8 mouse cellular contexts compared by ENCODE assay signal in the genomic region with DNA sequence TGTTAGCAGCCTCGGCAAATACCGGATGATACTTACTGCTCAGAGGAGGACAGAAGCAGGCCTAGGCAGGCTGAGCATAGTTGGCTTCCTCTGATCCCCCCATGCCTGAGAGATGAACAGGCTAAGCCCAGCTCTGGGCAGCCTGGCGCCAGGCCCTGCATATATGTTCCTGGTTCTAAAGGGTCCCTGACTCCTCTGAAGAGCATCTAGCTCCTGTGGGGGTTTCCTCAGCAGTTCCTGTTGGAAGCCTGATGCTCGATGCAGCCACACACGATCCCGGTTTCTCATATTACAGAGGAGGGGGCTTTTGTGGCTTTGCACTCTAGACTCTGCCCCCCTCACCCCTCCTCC. TPM values are rescaled to one million over a fixed set of nuclear protein-coding genes. Genes with fewer than 3 reads are reported as not detected.
DNase-seq lines count a peak whose midpoint lies in the region; ATAC-seq and TF ChIP-seq lines count a peak whose summit lies in the region.

No protein-coding gene starts in this region.

- ATAC-seq in heart, embryonic 11.5 days (replicated peaks; ENCODE audit: insufficient number of reproducible peaks, low FRiP score, low TSS enrichment): no peak
- peak; percentile 16; the same call in 1 of the 2 replicates for ATAC-seq in forebrain, embryonic 14.5 days
- no peak for ATAC-seq in liver, postnatal 0 days

- H3K36me3 ChIP-seq in heart, embryonic 11.5 days (ENCODE audit: control insufficient read depth, insufficient read depth, low read length): no peaks in the 10 kb centered on the region
- H3K36me3 ChIP-seq in CH12.LX (replicated peaks in 1 of 2; ENCODE audit: control insufficient read depth in 1 of 2, insufficient read depth in 1 of 2, low read length in 1 of 2): no peaks in the 10 kb centered on the region
- peaks cover 12% of the 10 kb centered on the region; the same call in 1 of the 2 replicates for H3K36me3 ChIP-seq in forebrain, embryonic 14.5 days (ENCODE audit: control insufficient read depth, insufficient read depth, low read length)
- no peaks in the 10 kb centered on the region for H3K36me3 ChIP-seq in liver, postnatal 0 days (replicated peaks; ENCODE audit: insufficient read depth, low read length)

- no peak for TF ChIP-seq EP300 in CH12.LX (IDR thresholded peaks at IDR 0.05; ENCODE audit: low read length)
- no peak for TF ChIP-seq EP300 in liver, postnatal 0 days (IDR thresholded peaks at IDR 0.05; ENCODE audit: low read depth)

- no peak overlapping the region for H3K27ac ChIP-seq in heart, embryonic 11.5 days (ENCODE audit: low read depth, low read length)
- no peak overlapping the region for H3K27ac ChIP-seq in CH12.LX (ENCODE audit: insufficient read depth, low read depth)
- peak overlapping the region; percentile 89; the same call in 1 of the 2 replicates for H3K27ac ChIP-seq in forebrain, embryonic 14.5 days (ENCODE audit: low read depth, low read length)
- no peak overlapping the region for H3K27ac ChIP-seq in liver, postnatal 0 days (ENCODE audit: low read depth)

- H3K9me3 ChIP-seq in heart, embryonic 11.5 days (replicated peaks; ENCODE audit: control insufficient read depth, low read length): no peaks in the 10 kb centered on the region
- H3K9me3 ChIP-seq in CH12.LX (replicated peaks; ENCODE audit: low read length): no peaks in the 10 kb centered on the region
- no peaks in the 10 kb centered on the region for H3K9me3 ChIP-seq in forebrain, embryonic 14.5 days (replicated peaks; ENCODE audit: control insufficient read depth, low read length)
- no peaks in the 10 kb centered on the region for H3K9me3 ChIP-seq in liver, postnatal 0 days (ENCODE audit: low read length)

- dilution Hi-C loops in CH12.LX (cut with MboI; ENCODE audit: extremely low pct_ligation_motif_present, extremely low pct_unique_long_range_greater_than_20kb, low sequenced_read_pairs): no loop called here

- intact Hi-C loops in heart, postnatal 36 days (cut with DNase I): no loop called here
- intact Hi-C loops in left cerebral cortex, postnatal 25 days (cut with DNase I): no loop called here

- no peak for DNase-seq in heart, postnatal 36 days
- no peak for DNase-seq in CH12.LX (ENCODE audit: extremely low read depth)
- DNase-seq in forebrain, embryonic 14.5 days (ENCODE audit: low spot score): peak; percentile 33
- DNase-seq in liver, postnatal 0 days: no peak
- no peak for DNase-seq in c-Kit-positive CD71-positive TER-119-positive erythroid progenitor cells, embryonic 14.5 days (ENCODE audit: low spot score)
- no peak for DNase-seq in left cerebral cortex, postnatal 25 days (ENCODE audit: low spot score in 2 of 2)
- DNase-seq in layer of hippocampus, adult 9-11 months: no peak

- no peak overlapping the region for H3K9ac ChIP-seq in heart, embryonic 11.5 days (ENCODE audit: low read depth, low read length)
- no peak overlapping the region for H3K9ac ChIP-seq in CH12.LX (ENCODE audit: insufficient read depth, low read depth)
- peak overlapping the region; percentile 89 for H3K9ac ChIP-seq in forebrain, embryonic 14.5 days (ENCODE audit: low read length)
- H3K9ac ChIP-seq in liver, postnatal 0 days (replicated peaks): no peak overlapping the region

- peaks cover 16% of the 10 kb centered on the region for H3K4me1 ChIP-seq in heart, embryonic 11.5 days (ENCODE audit: control insufficient read depth, insufficient read depth, low read length)
- H3K4me1 ChIP-seq in CH12.LX (ENCODE audit: control insufficient read depth in 1 of 2, insufficient read depth in 2 of 2): peaks cover 14 to 33% of the 10 kb centered on the region in 2 experiments
- H3K4me1 ChIP-seq in forebrain, embryonic 14.5 days (ENCODE audit: control insufficient read depth, insufficient read depth, low read length): peaks cover 38% of the 10 kb centered on the region
- peaks cover 21% of the 10 kb centered on the region for H3K4me1 ChIP-seq in liver, postnatal 0 days (ENCODE audit: insufficient read depth)

- 14% methylated on average over 6 of the region's 6 CpGs for WGBS in heart, embryonic 11.5 days (ENCODE audit: insufficient replicate concordance)
- WGBS in forebrain, embryonic 14.5 days: 13% methylated on average over 6 of the region's 6 CpGs
- WGBS in liver, postnatal 0 days (ENCODE audit: insufficient replicate concordance): 14% methylated on average over 6 of the region's 6 CpGs

- H3K79me2 ChIP-seq in CH12.LX (replicated peaks; ENCODE audit: control insufficient read depth, extremely low read depth, insufficient read depth, poor library complexity, severe bottlenecking): no peaks in the 10 kb centered on the region

- peaks cover 45% of the 10 kb centered on the region for H3K27me3 ChIP-seq in heart, embryonic 11.5 days (ENCODE audit: control insufficient read depth, insufficient read depth, low read length)
- H3K27me3 ChIP-seq in CH12.LX (replicated peaks): peaks cover 20% of the 10 kb centered on the region
- H3K27me3 ChIP-seq in forebrain, embryonic 14.5 days (replicated peaks; ENCODE audit: control insufficient read depth, insufficient read depth, low read length): no peaks in the 10 kb centered on the region
- H3K27me3 ChIP-seq in liver, postnatal 0 days (ENCODE audit: insufficient read depth, low read length): peaks cover 36% of the 10 kb centered on the region

- H3K4me2 ChIP-seq in heart, embryonic 11.5 days: peak overlapping the region; percentile 98
- peak overlapping the region; percentile 48; the same call in 1 of the 2 replicates for H3K4me2 ChIP-seq in CH12.LX (ENCODE audit: insufficient read depth, low read depth, poor library complexity, severe bottlenecking)
- peak overlapping the region; percentile 88 for H3K4me2 ChIP-seq in forebrain, embryonic 14.5 days (ENCODE audit: low read length)
- H3K4me2 ChIP-seq in liver, postnatal 0 days (ENCODE audit: low read depth, low read length): peak overlapping the region; percentile 78; the same call in 1 of the 2 replicates

- TF ChIP-seq RAD21 in CH12.LX (IDR thresholded peaks at IDR 0.05; ENCODE audit: low read depth, low read length): no peak

- no peak for TF ChIP-seq CTCF in CH12.LX (conservative IDR thresholded peaks at IDR 0.05 in 1 of 2, IDR thresholded peaks at IDR 0.05 in 1 of 2; ENCODE audit: low read depth in 2 of 2, low read length in 2 of 2)
- TF ChIP-seq CTCF in liver, postnatal 0 days (IDR thresholded peaks at IDR 0.05; ENCODE audit: low read depth): no peak

- in situ Hi-C loops in CH12.LX (cut with MboI; ENCODE audit: low pct_ligation_motif_present, low pct_unique_long_range_greater_than_20kb, low sequenced_read_pairs): no loop called here

- no peak for TF ChIP-seq POLR2A in CH12.LX (IDR thresholded peaks at IDR 0.05; ENCODE audit: low read depth, low read length)

- H3K4me3 ChIP-seq in heart, embryonic 11.5 days (ENCODE audit: low read depth, low read length): peak overlapping the region; percentile 55
- no peak overlapping the region for H3K4me3 ChIP-seq in CH12.LX (replicated peaks in 1 of 3; ENCODE audit: low read depth in 2 of 3, low read length in 2 of 3, poor library complexity in 1 of 3)
- peak overlapping the region; percentile 63 for H3K4me3 ChIP-seq in forebrain, embryonic 14.5 days (ENCODE audit: low read depth, low read length)
- H3K4me3 ChIP-seq in liver, postnatal 0 days (ENCODE audit: low read depth, low read length): no peak overlapping the region

RNA-seq across cellular contexts. Expression of a gene that starts 0.4 kb away (rescaled TPM):
- 0.66 and 1.0 TPM in 2 replicates for polyA plus RNA-seq in heart, embryonic 11.5 days (2014; fragmentation: Nextera tagmentation; extraction: Ambion mirVana)
- total RNA-seq in heart, postnatal 36 days (2021): 1 to 10 TPM; 1.1 to 1.5 TPM
- total RNA-seq in CH12.LX (2012; rRNA removed) (not detected in 2 replicates), CH12.LX (2014; rRNA removed) (not detected in 2 replicates)
- not detected in 2 replicates for polyA plus RNA-seq in CH12.LX (2012; ENCODE audit: insufficient read length, low read depth)
- polyA plus RNA-seq in forebrain, embryonic 14.5 days (2014; fragmentation: Nextera tagmentation; extraction: Ambion mirVana): 15.7 and 18.8 TPM in 2 replicates
- 0.05 and 0.06 TPM in 2 replicates for polyA plus RNA-seq in liver, postnatal 0 days (2015; fragmentation: Nextera tagmentation; extraction: Ambion mirVana)
- total RNA-seq in left cerebral cortex, postnatal 25 days (2021): 1 to 10 TPM; 9.1 to 9.2 TPM

RNA-seq across cellular contexts. Expression of a gene that starts 0.9 kb away (rescaled TPM):
- 0.42 and 0.44 TPM in 2 replicates for polyA plus RNA-seq in heart, embryonic 11.5 days (2014; fragmentation: Nextera tagmentation; extraction: Ambion mirVana)
- not detected for total RNA-seq in heart, postnatal 36 days (2021)
- total RNA-seq in CH12.LX (2012; rRNA removed): 1.3 and 2.1 TPM in 2 replicates
- total RNA-seq in CH12.LX (2014; rRNA removed): 0.68 and 1.3 TPM in 2 replicates
- 2.0 and 3.8 TPM in 2 replicates for polyA plus RNA-seq in CH12.LX (2012; ENCODE audit: insufficient read length, low read depth)
- 1.1 and 1.2 TPM in 2 replicates for polyA plus RNA-seq in forebrain, embryonic 14.5 days (2014; fragmentation: Nextera tagmentation; extraction: Ambion mirVana)
- polyA plus RNA-seq in liver, postnatal 0 days (2015; fragmentation: Nextera tagmentation; extraction: Ambion mirVana): 27.4 and 28.6 TPM in 2 replicates
- 1 to 10 TPM; 2.2 to 4.2 TPM for total RNA-seq in left cerebral cortex, postnatal 25 days (2021)

RNA-seq across cellular contexts. Expression of a gene that starts 28.6 kb away (rescaled TPM):
- polyA plus RNA-seq in heart, embryonic 11.5 days (2014; fragmentation: Nextera tagmentation; extraction: Ambion mirVana): 2.8 and 5.0 TPM in 2 replicates
- 1 to 10 TPM; 5.4 to 9.0 TPM for total RNA-seq in heart, postnatal 36 days (2021)
- total RNA-seq in CH12.LX (2012; rRNA removed) (not detected in 2 replicates), CH12.LX (2014; rRNA removed) (not detected in 2 replicates)
- not detected in 2 replicates for polyA plus RNA-seq in CH12.LX (2012; ENCODE audit: insufficient read length, low read depth)
- polyA plus RNA-seq in forebrain, embryonic 14.5 days (2014; fragmentation: Nextera tagmentation; extraction: Ambion mirVana): 1.8 and 2.1 TPM in 2 replicates
- 0.81 and 1.4 TPM in 2 replicates for polyA plus RNA-seq in liver, postnatal 0 days (2015; fragmentation: Nextera tagmentation; extraction: Ambion mirVana)
- total RNA-seq in left cerebral cortex, postnatal 25 days (2021): 1 to 10 TPM; 2.6 to 2.8 TPM

RNA-seq across cellular contexts. Expression of a gene that starts 42.8 kb away (rescaled TPM):
- 30.5 and 35.2 TPM in 2 replicates for polyA plus RNA-seq in heart, embryonic 11.5 days (2014; fragmentation: Nextera tagmentation; extraction: Ambion mirVana)
- 10 to 100 TPM; 41.8 to 44.2 TPM for total RNA-seq in heart, postnatal 36 days (2021)
- total RNA-seq in CH12.LX (2012; rRNA removed) (15.9 and 18.0 TPM in 2 replicates), CH12.LX (2014; rRNA removed) (19.0 and 19.5 TPM in 2 replicates)
- 15.6 and 16.8 TPM in 2 replicates for polyA plus RNA-seq in CH12.LX (2012; ENCODE audit: insufficient read length, low read depth)
- 26.9 and 29.5 TPM in 2 replicates for polyA plus RNA-seq in forebrain, embryonic 14.5 days (2014; fragmentation: Nextera tagmentation; extraction: Ambion mirVana)
- 45.2 and 45.6 TPM in 2 replicates for polyA plus RNA-seq in liver, postnatal 0 days (2015; fragmentation: Nextera tagmentation; extraction: Ambion mirVana)
- 10 to 100 TPM; 17.4 to 20.0 TPM for total RNA-seq in left cerebral cortex, postnatal 25 days (2021)

RNA-seq across cellular contexts. Expression of a gene that starts 43.2 kb away (rescaled TPM):
- 121 and 141 TPM in 2 replicates for polyA plus RNA-seq in heart, embryonic 11.5 days (2014; fragmentation: Nextera tagmentation; extraction: Ambion mirVana)
- total RNA-seq in heart, postnatal 36 days (2021): 10 to 100 TPM; 65.7 to 69.5 TPM
- total RNA-seq in CH12.LX (2012; rRNA removed) (101 and 119 TPM in 2 replicates), CH12.LX (2014; rRNA removed) (44.6 and 57.8 TPM in 2 replicates)
- 554 and 595 TPM in 2 replicates for polyA plus RNA-seq in CH12.LX (2012; ENCODE audit: insufficient read length, low read depth)
- polyA plus RNA-seq in forebrain, embryonic 14.5 days (2014; fragmentation: Nextera tagmentation; extraction: Ambion mirVana): 137 and 144 TPM in 2 replicates
- 51.9 and 58.8 TPM in 2 replicates for polyA plus RNA-seq in liver, postnatal 0 days (2015; fragmentation: Nextera tagmentation; extraction: Ambion mirVana)
- 10 to 100 TPM; 71.6 to 77.3 TPM for total RNA-seq in left cerebral cortex, postnatal 25 days (2021)

Comparison
In these comparisons a context has a peak if more than half of its experiments do, and no peak if none do; other contexts are left out.
1. H3K4me2 ChIP-seq: peak in every context shown above with its lines; median percentile 98 in heart, embryonic 11.5 days; 88 in forebrain, embryonic 14.5 days; 78 in liver, postnatal 0 days; 48 in CH12.LX.
2. H3K4me3 ChIP-seq: peak in heart, embryonic 11.5 days (single experiment) and forebrain, embryonic 14.5 days (single experiment); none in CH12.LX (0 of 3) and liver, postnatal 0 days (single experiment).